Mouse (Mus musculus): ENCODE data around the gene Erp29. TPM values are rescaled to one million over a fixed set of nuclear protein-coding genes. Genes with fewer than 3 reads are reported as not detected.

Gene Erp29
- polyA plus RNA-seq, 1 experiment from 2014 or later, result 185 TPM

Other genes with a start within 250 kb of the Erp29 start
- 510 and 591 TPM in 2 replicates for gene Rpl6, start 248.0 kb downstream of the Erp29 start, polyA plus RNA-seq (2015; fragmentation: Nextera tagmentation; extraction: Ambion mirVana)
- 3.7 and 4.1 TPM in 2 replicates for gene Hectd4, start 232.3 kb downstream of the Erp29 start, polyA plus RNA-seq (2015; fragmentation: Nextera tagmentation; extraction: Ambion mirVana)
- gene Trafd1, start 66.9 kb downstream of the Erp29 start, polyA plus RNA-seq (2015; fragmentation: Nextera tagmentation; extraction: Ambion mirVana), result 74.7 and 77.1 TPM in 2 replicates
- gene Naa25, start 54.6 kb downstream of the Erp29 start, polyA plus RNA-seq (2015; fragmentation: Nextera tagmentation; extraction: Ambion mirVana), result 43.4 and 45.8 TPM in 2 replicates
- gene Tmem116, start 613 bp downstream of the Erp29 start, polyA plus RNA-seq (2015; fragmentation: Nextera tagmentation; extraction: Ambion mirVana), result 3.5 and 4.5 TPM in 2 replicates
- 0.10 TPM in 1 of 2 replicates, not detected in the other for gene Adam1b, start 50.9 kb upstream of the Erp29 start, polyA plus RNA-seq (2015; fragmentation: Nextera tagmentation; extraction: Ambion mirVana)
- 0.81 and 1.3 TPM in 2 replicates for gene Adam1a, start 93.0 kb upstream of the Erp29 start, polyA plus RNA-seq (2015; fragmentation: Nextera tagmentation; extraction: Ambion mirVana)
- 0.54 TPM in 1 of 2 replicates, not detected in the other for gene Gm42878, start 93.0 kb upstream of the Erp29 start, polyA plus RNA-seq (2015; fragmentation: Nextera tagmentation; extraction: Ambion mirVana)
- 44.3 and 45.7 TPM in 2 replicates for gene Mapkapk5, start 93.4 kb upstream of the Erp29 start, polyA plus RNA-seq (2015; fragmentation: Nextera tagmentation; extraction: Ambion mirVana)
- 224 and 249 TPM in 2 replicates for gene Aldh2, start 141.3 kb upstream of the Erp29 start, polyA plus RNA-seq (2015; fragmentation: Nextera tagmentation; extraction: Ambion mirVana)
- gene Acad12, start 166.4 kb upstream of the Erp29 start, polyA plus RNA-seq (2015; fragmentation: Nextera tagmentation; extraction: Ambion mirVana), result 2.6 and 2.8 TPM in 2 replicates
- gene Acad10, start 208.0 kb upstream of the Erp29 start, polyA plus RNA-seq (2015; fragmentation: Nextera tagmentation; extraction: Ambion mirVana), result 3.5 and 5.6 TPM in 2 replicates
- gene Brap, start 208.1 kb upstream of the Erp29 start, polyA plus RNA-seq (2015; fragmentation: Nextera tagmentation; extraction: Ambion mirVana), result 29.5 and 34.5 TPM in 2 replicates

Data from stomach, embryonic 16.5 days (tissue).